In genomic region chrX:12006031-12006881, GRCm38 (mm10) we compare ENCODE assay signal across 7 mouse cellular contexts.
DNase-seq lines count a peak whose midpoint lies in the region; ATAC-seq lines count a peak whose summit lies in the region.

No protein-coding gene starts in this region.

- DNase-seq in gastrocnemius, postnatal 14 days, result peak; percentile 70
- DNase-seq in left cerebral cortex, postnatal 10 days (ENCODE audit: extremely low spot score in 1 of 2, low spot score in 2 of 2), result peak; percentile 44 to 75
- peak; percentile 65 for DNase-seq in right cerebral cortex, postnatal 25 days

- intact Hi-C loops in gastrocnemius, postnatal 14 days (cut with DNase I; ENCODE audit: low total_unique reads), result no loop called here
- intact Hi-C loops in left cerebral cortex, postnatal 10 days (cut with DNase I), result loop anchor here (5.0 to 10.0 kb wide), 2 partner anchors 61 to 201 kb away; no protein-coding TSS in a partner anchor

- peak; percentile 41 for ATAC-seq in activated CD4-positive, CD25-positive, alpha-beta regulatory T cell, adult 4 months
- peak; percentile 13 for ATAC-seq in common myeloid progenitor, adult 5-6 weeks (replicated peaks; ENCODE audit: low read depth, poor library complexity, severe bottlenecking)
- peak; percentile 51 for ATAC-seq in inflammation-experienced regulatory T-cells, adult 6 months
- peak; percentile 32 for ATAC-seq in megakaryocyte, adult 5-6 weeks (ENCODE audit: poor library complexity, severe bottlenecking)

Comparison
In these comparisons a context has a peak if more than half of its experiments do, and no peak if none do; other contexts are left out.
1. Peak in every context shown above with its lines: DNase-seq and ATAC-seq.